Mouse (Mus musculus): ENCODE data around the gene Odc1. TPM values are rescaled to one million over a fixed set of nuclear protein-coding genes. Genes with fewer than 3 reads are reported as not detected.

Odc1 gene
- polyA plus RNA-seq (2021; fragmentation: Nextera tagmentation) = 18.2 and 115 TPM in 2 replicates
- long read RNA-seq, experiment 1, transcript Odc1-201 (12 exons, 2,208 nt) = major isoform, 23 of 48 reads
- long read RNA-seq, experiment 1, partial matches to known transcripts = 15 of 48 reads
- long read RNA-seq, experiment 1, other reads (novel, unspliced or antisense) = 9 of 48 reads
- long read RNA-seq, experiment 2, partial matches to known transcripts = 15 of 20 reads
- long read RNA-seq, experiment 2, other reads (novel, unspliced or antisense) = 3 of 20 reads

GRCm38 (mm10) chr12:17544209-17545106, at the start of gene Odc1:
Gene Odc1 (plus strand): TSS chr12:17544794.

Other genes with a start within 250 kb of the Odc1 start
- gene Atp6v1c2, start 215.4 kb upstream of the Odc1 start, polyA plus RNA-seq (2021; fragmentation: Nextera tagmentation) = 0.29 and 1.6 TPM in 2 replicates
- 4.7 and 6.0 TPM in 2 replicates for gene Nol10, start 196.3 kb upstream of the Odc1 start, polyA plus RNA-seq (2021; fragmentation: Nextera tagmentation)
- gene Hpcal1, start 146.1 kb downstream of the Odc1 start, polyA plus RNA-seq (2021; fragmentation: Nextera tagmentation) = 84.1 and 111 TPM in 2 replicates

Data from left cerebral cortex, adult 6 months (tissue).